25 mouse cellular contexts compared by ENCODE assay signal in the genomic region with DNA sequence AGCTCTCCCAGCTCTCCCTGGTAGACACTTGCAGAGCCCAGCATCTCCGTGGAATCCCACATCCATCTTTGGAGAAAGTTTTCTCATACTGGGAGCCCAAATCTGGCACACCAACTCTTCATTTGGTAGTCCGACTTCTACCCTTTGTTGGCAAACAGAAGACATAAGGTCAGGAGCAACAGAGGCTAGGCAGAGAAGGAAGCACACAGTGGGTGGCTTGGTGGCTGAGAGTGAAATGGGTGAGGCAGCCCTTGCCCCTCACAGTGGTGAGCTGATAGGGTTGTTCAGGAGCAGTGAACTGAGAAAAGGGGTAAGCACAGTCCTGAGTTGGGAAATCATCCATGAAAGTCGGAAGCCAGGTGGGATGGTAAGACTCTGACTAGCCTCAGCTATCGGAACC.
"Had no signal": no experiment of that assay in that cellular context is flagged by ENCODE, and none has a peak within 500 bp of the region (broad histone marks: within the 10 kb centered on the region; RNA-seq: fewer than 3 reads in every experiment).

No protein-coding gene starts in this region.

- H3K27me3 ChIP-seq: heart, embryonic 13.5 days; heart, embryonic 15.5 days; hindbrain, embryonic 13.5 days; hindbrain, embryonic 15.5 days; limb, embryonic 12.5 days; liver, embryonic 13.5 days; liver, embryonic 15.5 days had no signal

- ATAC-seq: forebrain, postnatal 0 days; hindbrain, postnatal 0 days; intestine, embryonic 16.5 days had no signal

- H3K9me3 ChIP-seq: heart, embryonic 13.5 days; heart, embryonic 15.5 days; hindbrain, embryonic 13.5 days; hindbrain, embryonic 15.5 days; limb, embryonic 12.5 days; liver, embryonic 13.5 days; liver, embryonic 15.5 days had no signal

- H3K4me2 ChIP-seq: heart, embryonic 11.5 days; heart, embryonic 13.5 days; heart, embryonic 15.5 days; hindbrain, embryonic 13.5 days; hindbrain, embryonic 15.5 days; limb, embryonic 12.5 days; liver, embryonic 11.5 days; liver, embryonic 13.5 days; liver, embryonic 15.5 days had no signal

- H3K9ac ChIP-seq: forebrain, postnatal 0 days; heart, embryonic 13.5 days; heart, embryonic 15.5 days; hindbrain, embryonic 13.5 days; hindbrain, embryonic 15.5 days; limb, embryonic 12.5 days; liver, embryonic 13.5 days; liver, embryonic 15.5 days had no signal

- H3K4me1 ChIP-seq: hindbrain, embryonic 13.5 days; hindbrain, embryonic 15.5 days; liver, embryonic 13.5 days; liver, embryonic 15.5 days had no signal

- DNase-seq: forebrain, postnatal 0 days; gastrocnemius, postnatal 14 days; gastrocnemius, postnatal 36 days; heart, adult 2 months; heart, postnatal 14 days; heart, postnatal 36 days; kidney, adult 11 months; kidney, adult 2 months; kidney, postnatal 36 days; layer of hippocampus, adult 9-11 months; layer of hippocampus, postnatal 36 days; left cerebral cortex, postnatal 4 days; liver; liver, embryonic 13.5 days had no signal

- H3K4me3 ChIP-seq: heart, adult 2 months; heart, embryonic 13.5 days; heart, embryonic 15.5 days; hindbrain, embryonic 13.5 days; hindbrain, embryonic 15.5 days; limb, embryonic 12.5 days; liver, embryonic 13.5 days; liver, embryonic 15.5 days had no signal

- H3K36me3 ChIP-seq: heart, embryonic 13.5 days; heart, embryonic 15.5 days; hindbrain, embryonic 13.5 days; hindbrain, embryonic 15.5 days; limb, embryonic 12.5 days; liver, embryonic 13.5 days; liver, embryonic 15.5 days had no signal

- H3K27ac ChIP-seq: heart, adult 2 months; heart, embryonic 13.5 days; heart, embryonic 15.5 days; hindbrain, embryonic 13.5 days; hindbrain, embryonic 15.5 days; hindbrain, postnatal 0 days; kidney, postnatal 0 days; limb, embryonic 12.5 days; liver, embryonic 13.5 days; liver, embryonic 15.5 days had no signal
